In genomic region chr1:182764541-182765281, GRCm38 (mm10) we compare ENCODE assay signal across 8 mouse cellular contexts. TPM values are rescaled to one million over a fixed set of nuclear protein-coding genes. Genes with fewer than 3 reads are reported as not detected.
A peak's percentile ranks its signal among the peaks of the same experiment; 100 is the strongest.
DNase-seq lines count a peak whose midpoint lies in the region; ATAC-seq lines count a peak whose summit lies in the region.

No protein-coding gene starts in this region.

- DNase-seq in layer of hippocampus, adult 11-12 months (ENCODE audit: low spot score): peak; percentile 20
- no peak for DNase-seq in layer of hippocampus, adult 9-10 months (ENCODE audit: low spot score)
- DNase-seq in cerebellum, adult 8-10 months: peak; percentile 34
- peak; percentile 18 to 32 for DNase-seq in frontal cortex, postnatal 14 days (ENCODE audit: low spot score in 2 of 2)
- DNase-seq in layer of hippocampus, postnatal 14 days (ENCODE audit: low spot score in 2 of 2): peak; percentile 38 to 40
- DNase-seq in thymus, postnatal 4 days: peak; percentile 49
- DNase-seq in urinary bladder, adult 2 months (ENCODE audit: low spot score): no peak

- no peaks in the 10 kb centered on the region; the same call in 1 of the 2 replicates for H3K36me3 ChIP-seq in midbrain, embryonic 16.5 days (ENCODE audit: control insufficient read depth, insufficient read depth, low read length)

- peak; percentile 80 for ATAC-seq in midbrain, embryonic 16.5 days

- no peaks in the 10 kb centered on the region for H3K27me3 ChIP-seq in midbrain, embryonic 16.5 days (ENCODE audit: control insufficient read depth, insufficient read depth, low read depth, low read length)

- under 1% methylated on average over 27 of the region's 27 CpGs for WGBS in midbrain, embryonic 16.5 days

- peak overlapping the region; percentile 93 for H3K9ac ChIP-seq in midbrain, embryonic 16.5 days (ENCODE audit: low read depth, low read length)

- H3K9me3 ChIP-seq in midbrain, embryonic 16.5 days (replicated peaks; ENCODE audit: control insufficient read depth, low read length, poor library complexity, severe bottlenecking): no peaks in the 10 kb centered on the region

- peak overlapping the region; percentile 72 for H3K4me3 ChIP-seq in midbrain, embryonic 16.5 days (ENCODE audit: low read depth, low read length)

- H3K4me1 ChIP-seq in midbrain, embryonic 16.5 days (ENCODE audit: control insufficient read depth, insufficient read depth, low read length): peaks cover 21% of the 10 kb centered on the region

- H3K27ac ChIP-seq in midbrain, embryonic 16.5 days (ENCODE audit: low read length): peak overlapping the region; percentile 91

- peak overlapping the region; percentile 96 for H3K4me2 ChIP-seq in midbrain, embryonic 16.5 days (ENCODE audit: low read length)

RNA-seq across cellular contexts. Expression of gene Susd4, which starts 1.1 kb away (rescaled TPM):
- total RNA-seq in layer of hippocampus, postnatal 14 days (2021): 100 to 1,000 TPM; 128 to 131 TPM
- 86.7 and 89.4 TPM in 2 replicates for polyA plus RNA-seq in midbrain, embryonic 16.5 days (2015; fragmentation: Nextera tagmentation; extraction: Ambion mirVana)
- polyA plus RNA-seq in urinary bladder, adult 2 months (2012; rRNA removed): 9.2 and 9.8 TPM in 2 replicates

RNA-seq across cellular contexts. Expression of gene Ccdc185, which starts 15.7 kb away (rescaled TPM):
- under 1 TPM; 0.25 to 0.31 TPM for total RNA-seq in layer of hippocampus, postnatal 14 days (2021)
- not detected in 2 replicates for polyA plus RNA-seq in midbrain, embryonic 16.5 days (2015; fragmentation: Nextera tagmentation; extraction: Ambion mirVana)
- polyA plus RNA-seq in urinary bladder, adult 2 months (2012; rRNA removed): not detected in 2 replicates

Comparison
In these comparisons a context has a peak if more than half of its experiments do, and no peak if none do; other contexts are left out.
1. DNase-seq: peak in layer of hippocampus, adult 11-12 months (single experiment), cerebellum, adult 8-10 months (single experiment), frontal cortex, postnatal 14 days (2 of 2), layer of hippocampus, postnatal 14 days (2 of 2) and thymus, postnatal 4 days (single experiment); none in layer of hippocampus, adult 9-10 months (single experiment) and urinary bladder, adult 2 months (single experiment).